24 mouse cellular contexts compared by ENCODE assay signal in genomic region chr17:45616046-45616650, GRCm38 (mm10). TPM values are rescaled to one million over a fixed set of nuclear protein-coding genes. Genes with fewer than 3 reads are reported as not detected.
A peak's percentile ranks its signal among the peaks of the same experiment; 100 is the strongest.
DNase-seq lines count a peak whose midpoint lies in the region; ATAC-seq and TF ChIP-seq lines count a peak whose summit lies in the region.
"Had no signal": no experiment of that assay in that cellular context is flagged by ENCODE, and none has a peak within 500 bp of the region (broad histone marks: within the 10 kb centered on the region; RNA-seq: fewer than 3 reads in every experiment).

No protein-coding gene starts in this region.

- 29% methylated on average over 4 of the region's 4 CpGs for WGBS in embryonic facial prominence, embryonic 15.5 days

- DNase-seq in thymus, postnatal 0 days (ENCODE audit: low spot score): peak; percentile 1
- DNase-seq in thymus, postnatal 14 days: no peak
- no peak for DNase-seq in heart, adult 9 months (ENCODE audit: low spot score in 2 of 2)
- no peak for DNase-seq in kidney, adult 18-20 months
- DNase-seq in heart, adult 11 months: no peak
- DNase-seq: adrenal gland, adult 2 months; adrenal gland, postnatal 25 days; B cell, adult 2 months; cerebellum, adult 2 months; cerebellum, postnatal 10 days; gastrocnemius, adult 2 months; gastrocnemius, postnatal 25 days; heart, adult 18-20 months; heart, postnatal 14 days had no signal

- H3K9ac ChIP-seq in ES-Bruce4 (ENCODE audit: low read depth, poor library complexity, severe bottlenecking): no peak overlapping the region
- no peak overlapping the region for H3K9ac ChIP-seq in embryonic facial prominence, embryonic 15.5 days
- H3K9ac ChIP-seq: heart, embryonic 15.5 days; hindbrain, embryonic 15.5 days had no signal

- H3K36me3 ChIP-seq in ES-Bruce4 (ENCODE audit: control insufficient read depth, insufficient read depth, low read length, poor library complexity, severe bottlenecking) (no peaks in the 10 kb centered on the region), myocyte (ENCODE audit: control insufficient read depth, insufficient read depth) (no peaks in the 10 kb centered on the region)
- H3K36me3 ChIP-seq in embryonic facial prominence, embryonic 15.5 days: no peaks in the 10 kb centered on the region
- H3K36me3 ChIP-seq: forebrain, embryonic 10.5 days; heart, embryonic 15.5 days; hindbrain, embryonic 15.5 days had no signal

- H3K4me1 ChIP-seq in ES-Bruce4 (ENCODE audit: control insufficient read depth, insufficient read depth, low read length): peaks cover 9% of the 10 kb centered on the region
- peaks cover 17% of the 10 kb centered on the region for H3K4me1 ChIP-seq in embryonic facial prominence, embryonic 15.5 days

- no peaks in the 10 kb centered on the region for H3K9me3 ChIP-seq in ES-Bruce4 (replicated peaks; ENCODE audit: control insufficient read depth, insufficient read depth, low read length, poor library complexity, severe bottlenecking)
- H3K9me3 ChIP-seq in embryonic facial prominence, embryonic 15.5 days (replicated peaks): no peaks in the 10 kb centered on the region
- H3K9me3 ChIP-seq: forebrain, embryonic 10.5 days; heart, embryonic 15.5 days; hindbrain, embryonic 15.5 days had no signal

- no peak overlapping the region for H3ac ChIP-seq in myocyte (ENCODE audit: control insufficient read depth, insufficient read length)

- TF ChIP-seq CTCF in ES-Bruce4 (IDR thresholded peaks at IDR 0.05; ENCODE audit: low read depth, low read length): no peak

- H3K79me2 ChIP-seq in myocyte (ENCODE audit: control insufficient read depth, insufficient read depth): no peaks in the 10 kb centered on the region

- TF ChIP-seq POLR2A in ES-Bruce4 (IDR thresholded peaks at IDR 0.05; ENCODE audit: insufficient read depth, low read length) (no peak), myocyte (IDR thresholded peaks at IDR 0.05; ENCODE audit: insufficient read length, low read depth) (peak; percentile 32)

- peak overlapping the region; percentile 91 for H3K27ac ChIP-seq in ES-Bruce4 (ENCODE audit: insufficient read depth, low read length)
- H3K27ac ChIP-seq in embryonic facial prominence, embryonic 15.5 days (replicated peaks): no peak overlapping the region
- H3K27ac ChIP-seq: forebrain, embryonic 10.5 days; gastrocnemius, adult 2 months; heart, embryonic 15.5 days; hindbrain, embryonic 15.5 days had no signal

- ATAC-seq in embryonic facial prominence, embryonic 15.5 days (ENCODE audit: insufficient number of reproducible peaks, low FRiP score, low TSS enrichment, low read depth): peak; percentile 40; the same call in 1 of the 2 replicates
- ATAC-seq: activated CD4-positive, CD25-positive, alpha-beta regulatory T cell, adult 4 months; forebrain, embryonic 14.5 days; intestine, embryonic 16.5 days had no signal

- peak; percentile 76 for TF ChIP-seq EP300 in ES-Bruce4 (IDR thresholded peaks at IDR 0.05; ENCODE audit: insufficient read depth, low read depth, low read length)

- H3K4me2 ChIP-seq in embryonic facial prominence, embryonic 15.5 days (replicated peaks): no peak overlapping the region
- peak overlapping the region; percentile 72 for H3K4me2 ChIP-seq in myocyte (ENCODE audit: low read depth)
- H3K4me2 ChIP-seq: heart, embryonic 11.5 days; heart, embryonic 15.5 days; hindbrain, embryonic 15.5 days had no signal

- H3K4me3 ChIP-seq in ES-Bruce4 (ENCODE audit: low read depth, low read length) (no peak overlapping the region), myocyte (no peak overlapping the region)
- H3K4me3 ChIP-seq in embryonic facial prominence, embryonic 15.5 days (replicated peaks): no peak overlapping the region
- H3K4me3 ChIP-seq: forebrain, embryonic 10.5 days; gastrocnemius, adult 2 months; heart, embryonic 15.5 days; hindbrain, embryonic 15.5 days had no signal

- H3K27me3 ChIP-seq in ES-Bruce4 (ENCODE audit: control insufficient read depth, insufficient read depth, low read length, poor library complexity, severe bottlenecking) (no peaks in the 10 kb centered on the region), myocyte (ENCODE audit: control insufficient read depth, insufficient read depth, insufficient read length) (no peaks in the 10 kb centered on the region)
- no peaks in the 10 kb centered on the region for H3K27me3 ChIP-seq in embryonic facial prominence, embryonic 15.5 days
- H3K27me3 ChIP-seq: heart, embryonic 15.5 days; hindbrain, embryonic 15.5 days had no signal

TF ChIP-seq in myocyte, 11 proteins besides CTCF, POLR2A, EP300 and RAD21:
- TF ChIP-seq CEBPB (IDR thresholded peaks at IDR 0.05; ENCODE audit: insufficient read depth, poor library complexity, severe bottlenecking) (peak; percentile 82; the same call in 1 of the 2 replicates), SRF (IDR thresholded peaks at IDR 0.05; ENCODE audit: control insufficient read depth, insufficient read length, low read depth) (no peak), TCF3 (IDR thresholded peaks at IDR 0.05; ENCODE audit: insufficient read length, low read depth) (peak; percentile 99), MAX (IDR thresholded peaks at IDR 0.05; ENCODE audit: low read depth) (no peak), E2F4 (IDR thresholded peaks at IDR 0.05; ENCODE audit: insufficient read depth) (no peak), POLR2AphosphoS2 (IDR thresholded peaks at IDR 0.05; ENCODE audit: insufficient read length, low read depth) (no peak), USF1 (IDR thresholded peaks at IDR 0.05; ENCODE audit: low read depth) (no peak), MYOD1 (IDR thresholded peaks at IDR 0.05; ENCODE audit: control insufficient read depth in 1 of 3, insufficient read length in 2 of 3, low read depth in 2 of 3) (peak; percentile 93 to 100 (median 100)), MYOG (IDR thresholded peaks at IDR 0.05; ENCODE audit: control insufficient read depth in 1 of 3, insufficient read depth in 1 of 3, insufficient read length in 2 of 3, low read depth in 2 of 3) (peak; percentile 100), TCF12 (IDR thresholded peaks at IDR 0.05; ENCODE audit: insufficient read depth, poor library complexity, severe bottlenecking) (peak; percentile 99), REST (IDR thresholded peaks at IDR 0.05; ENCODE audit: insufficient read depth, insufficient read length) (peak; percentile 65)

RNA-seq across cellular contexts. Expression of gene Mymx, which starts 14.2 kb away (rescaled TPM):
- 1.5 and 1.7 TPM in 2 replicates for polyA plus RNA-seq in thymus, postnatal 0 days (2015; fragmentation: Nextera tagmentation; extraction: Ambion mirVana)
- polyA plus RNA-seq in ES-Bruce4 (2011; ENCODE audit: insufficient read depth, insufficient read length, low read depth, missing spikeins) (19.2 and 22.6 TPM in 2 replicates), myocyte (2012; fragmentation: generic; extraction: Trizol) (576 TPM)
- polyA plus RNA-seq in embryonic facial prominence, embryonic 15.5 days (2015; fragmentation: Nextera tagmentation; extraction: Ambion mirVana): 29.9 and 41.1 TPM in 2 replicates
- polyA plus RNA-seq: activated CD4-positive, CD25-positive, alpha-beta regulatory T cell, adult 4 months; cerebellum, adult 2 months; forebrain, embryonic 14.5 days; heart, embryonic 11.5 days; hindbrain, embryonic 15.5 days had no signal

RNA-seq across cellular contexts. Expression of gene Slc29a1, which starts 16.7 kb away (rescaled TPM):
- 243 and 252 TPM in 2 replicates for polyA plus RNA-seq in thymus, postnatal 0 days (2015; fragmentation: Nextera tagmentation; extraction: Ambion mirVana)
- 132 and 134 TPM in 2 replicates for polyA plus RNA-seq in ES-Bruce4 (2011; ENCODE audit: insufficient read depth, insufficient read length, low read depth, missing spikeins)
- polyA plus RNA-seq in embryonic facial prominence, embryonic 15.5 days (2015; fragmentation: Nextera tagmentation; extraction: Ambion mirVana): 92.7 and 99.7 TPM in 2 replicates
- polyA plus RNA-seq in myocyte (2012; fragmentation: generic; extraction: Trizol): 913 TPM

RNA-seq across cellular contexts. Expression of gene Capn11, which starts 43.0 kb away (rescaled TPM):
- polyA plus RNA-seq in thymus, postnatal 0 days (2015; fragmentation: Nextera tagmentation; extraction: Ambion mirVana): 0.05 TPM in 1 of 2 replicates, not detected in the other
- polyA plus RNA-seq in ES-Bruce4 (2011; ENCODE audit: insufficient read depth, insufficient read length, low read depth, missing spikeins): 1.4 and 1.9 TPM in 2 replicates
- polyA plus RNA-seq in embryonic facial prominence, embryonic 15.5 days (2015; fragmentation: Nextera tagmentation; extraction: Ambion mirVana): 0.71 and 0.77 TPM in 2 replicates
- 0.38 TPM for polyA plus RNA-seq in myocyte (2012; fragmentation: generic; extraction: Trizol)
- polyA plus RNA-seq: adrenal gland, adult 2 months had no signal

RNA-seq across cellular contexts. Expression of gene Hsp90ab1, which starts 43.1 kb away (rescaled TPM):
- polyA plus RNA-seq in thymus, postnatal 0 days (2015; fragmentation: Nextera tagmentation; extraction: Ambion mirVana): 1,223 and 1,279 TPM in 2 replicates
- polyA plus RNA-seq in ES-Bruce4 (2011; ENCODE audit: insufficient read depth, insufficient read length, low read depth, missing spikeins): 3,626 and 3,708 TPM in 2 replicates
- 1,563 and 1,577 TPM in 2 replicates for polyA plus RNA-seq in embryonic facial prominence, embryonic 15.5 days (2015; fragmentation: Nextera tagmentation; extraction: Ambion mirVana)
- polyA plus RNA-seq in myocyte (2012; fragmentation: generic; extraction: Trizol): 1,606 TPM

RNA-seq across cellular contexts. Expression of gene Slc35b2, which starts 52.5 kb away (rescaled TPM):
- polyA plus RNA-seq in thymus, postnatal 0 days (2015; fragmentation: Nextera tagmentation; extraction: Ambion mirVana): 95.8 and 96.9 TPM in 2 replicates
- 28.2 and 31.7 TPM in 2 replicates for polyA plus RNA-seq in ES-Bruce4 (2011; ENCODE audit: insufficient read depth, insufficient read length, low read depth, missing spikeins)
- polyA plus RNA-seq in embryonic facial prominence, embryonic 15.5 days (2015; fragmentation: Nextera tagmentation; extraction: Ambion mirVana): 133 and 139 TPM in 2 replicates
- 80.1 TPM for polyA plus RNA-seq in myocyte (2012; fragmentation: generic; extraction: Trizol)

Comparison
In these comparisons a context has a peak if more than half of its experiments do, and no peak if none do; other contexts are left out.
1. RNA of gene Mymx, which starts 14.2 kb away (polyA plus RNA-seq): 576 TPM in myocyte (single experiment); 29.9 to 41.1 TPM in embryonic facial prominence, embryonic 15.5 days, 19.2 to 22.6 TPM in ES-Bruce4 and 1.5 to 1.7 TPM in thymus, postnatal 0 days; every median in the first group is over 10 times any median in the second.